Mouse (Mus musculus) forebrain, embryonic 11.5 days (tissue): ENCODE measurements around the gene Lgmn. TPM values are rescaled to one million over a fixed set of nuclear protein-coding genes. Genes with fewer than 3 reads are reported as not detected.

Experiments
- polyA plus RNA-seq: library from polyadenylated mRNA; unstranded; fragments of >200 nt; fragmentation: Nextera tagmentation; extraction: Ambion mirVana; gene quantifications from 2 replicates; pipeline ENCODE4 v1.2.1, GENCODE M21; 2014

The Lgmn gene
- polyA plus RNA-seq, 1 experiment from 2014 or later: 49.0 TPM

Other genes starting within 250 kb of the Lgmn start
- 4.1 and 6.1 TPM in 2 replicates for gene Rin3, start 156.8 kb downstream of the Lgmn start, polyA plus RNA-seq
- gene Golga5, start 29.3 kb upstream of the Lgmn start, polyA plus RNA-seq: 32.5 and 34.0 TPM in 2 replicates
- gene Chga, start 115.2 kb upstream of the Lgmn start, polyA plus RNA-seq: 16.7 and 18.1 TPM in 2 replicates